20 mouse cellular contexts compared by ENCODE assay signal in the genomic region with DNA sequence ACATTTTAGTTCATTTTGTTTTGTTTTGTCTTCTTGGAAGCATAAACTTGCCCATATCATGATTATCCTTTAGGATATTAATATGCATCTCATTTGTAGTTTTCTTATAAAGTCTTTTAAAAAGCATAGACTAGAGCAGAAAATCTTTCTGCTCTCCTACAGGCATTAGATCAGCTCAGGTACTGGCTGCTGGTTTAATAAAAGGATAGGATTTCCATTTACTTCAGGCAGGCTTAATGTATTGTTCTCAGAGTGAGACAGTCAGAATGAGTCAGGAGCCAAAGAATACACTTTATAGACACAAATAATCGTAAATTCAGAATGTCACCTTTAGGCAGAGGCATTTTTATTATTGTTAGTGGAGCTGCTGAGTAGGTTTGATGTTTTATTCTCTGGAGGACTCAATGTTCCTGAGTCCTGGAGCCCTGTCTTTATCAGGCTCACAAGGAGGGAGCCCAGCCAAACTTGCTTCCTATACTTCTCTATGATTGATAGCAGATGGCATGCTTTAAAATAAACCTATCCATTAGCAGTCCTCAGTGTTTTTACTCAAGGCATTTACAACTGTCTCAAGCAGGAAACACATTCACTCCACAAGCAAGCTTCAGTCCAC.
A peak's percentile ranks its signal among the peaks of the same experiment; 100 is the strongest.
DNase-seq lines count a peak whose midpoint lies in the region; ATAC-seq and TF ChIP-seq lines count a peak whose summit lies in the region.
"Had no signal": no experiment of that assay in that cellular context is flagged by ENCODE, and none has a peak within 500 bp of the region (broad histone marks: within the 10 kb centered on the region; RNA-seq: fewer than 3 reads in every experiment).

No protein-coding gene starts in this region.

- H3K36me3 ChIP-seq in limb, embryonic 12.5 days = no peaks in the 10 kb centered on the region
- no peaks in the 10 kb centered on the region for H3K36me3 ChIP-seq in limb, embryonic 10.5 days
- H3K36me3 ChIP-seq in thymus, adult 2 months (ENCODE audit: control insufficient read depth, insufficient read depth, low read length) = no peaks in the 10 kb centered on the region
- H3K36me3 ChIP-seq: forebrain, embryonic 15.5 days; limb, embryonic 15.5 days; midbrain, embryonic 12.5 days had no signal

- no peaks in the 10 kb centered on the region for H3K9me3 ChIP-seq in limb, embryonic 12.5 days
- H3K9me3 ChIP-seq in limb, embryonic 10.5 days (replicated peaks) = no peaks in the 10 kb centered on the region
- H3K9me3 ChIP-seq: forebrain, embryonic 15.5 days; limb, embryonic 15.5 days; midbrain, embryonic 12.5 days had no signal

- no peak overlapping the region for H3K27ac ChIP-seq in limb, embryonic 12.5 days
- H3K27ac ChIP-seq in limb, embryonic 10.5 days = no peak overlapping the region
- no peak overlapping the region for H3K27ac ChIP-seq in thymus, adult 2 months (ENCODE audit: control insufficient read depth, insufficient read depth, low read length)
- H3K27ac ChIP-seq: forebrain, embryonic 15.5 days; left cerebral cortex, adult 2 months; limb, embryonic 15.5 days; midbrain, embryonic 12.5 days had no signal

- H3K27me3 ChIP-seq in limb, embryonic 12.5 days = no peaks in the 10 kb centered on the region
- no peaks in the 10 kb centered on the region for H3K27me3 ChIP-seq in limb, embryonic 10.5 days (ENCODE audit: low read depth, poor library complexity, severe bottlenecking)
- H3K27me3 ChIP-seq in thymus, adult 2 months (ENCODE audit: control insufficient read depth, insufficient read depth, low read length) = no peaks in the 10 kb centered on the region
- H3K27me3 ChIP-seq: forebrain, embryonic 15.5 days; limb, embryonic 15.5 days; midbrain, embryonic 12.5 days had no signal

- no peak overlapping the region for H3K9ac ChIP-seq in limb, embryonic 12.5 days (replicated peaks)
- H3K9ac ChIP-seq: forebrain, embryonic 15.5 days; limb, embryonic 15.5 days; midbrain, embryonic 12.5 days had no signal

- H3K4me1 ChIP-seq in limb, embryonic 12.5 days (replicated peaks) = peaks cover 14% of the 10 kb centered on the region
- peaks cover 13% of the 10 kb centered on the region for H3K4me1 ChIP-seq in limb, embryonic 10.5 days
- no peaks in the 10 kb centered on the region for H3K4me1 ChIP-seq in thymus, adult 2 months (replicated peaks; ENCODE audit: control insufficient read depth, insufficient read depth, low read length)
- H3K4me1 ChIP-seq: midbrain, embryonic 12.5 days had no signal

- no peak for TF ChIP-seq CTCF in thymus, adult 2 months (IDR thresholded peaks at IDR 0.05; ENCODE audit: borderline replicate concordance, control insufficient read depth, extremely low read depth, insufficient read depth, low read length, poor library complexity)

- no peak overlapping the region for H3K4me3 ChIP-seq in limb, embryonic 12.5 days (replicated peaks)
- no peak overlapping the region for H3K4me3 ChIP-seq in limb, embryonic 10.5 days
- H3K4me3 ChIP-seq in thymus, adult 2 months (ENCODE audit: control insufficient read depth, insufficient read depth, low read length) = no peak overlapping the region
- H3K4me3 ChIP-seq: forebrain, embryonic 15.5 days; left cerebral cortex, adult 2 months; limb, embryonic 15.5 days; midbrain, embryonic 12.5 days; myocyte had no signal

- WGBS in limb, embryonic 12.5 days = 53% methylated on average over 1 of the region's 1 CpGs
- WGBS in limb, embryonic 10.5 days = 67% methylated on average over 1 of the region's 1 CpGs
- WGBS in thymus, adult 2 months = 86% methylated on average over 1 of the region's 1 CpGs

- DNase-seq in embryo, embryonic 10 days (ENCODE audit: low spot score) = peak; percentile 9
- DNase-seq in embryo, embryonic 9.5 days (ENCODE audit: extremely low spot score) = no peak
- DNase-seq in limb, embryonic 10.5 days (ENCODE audit: low spot score) = no peak
- peak; percentile 17 for DNase-seq in MN1 (ENCODE audit: low spot score)
- peak; percentile 12 for DNase-seq in forelimb bud, embryonic 11.5 days (ENCODE audit: low read depth, low spot score)
- no peak for DNase-seq in thymus, adult 2 months
- DNase-seq in yolk sac, embryonic 10.5 days (ENCODE audit: low spot score) = no peak
- DNase-seq: adrenal gland, postnatal 10 days; heart, postnatal 4 days; kidney, adult 18-20 months; lung, adult 2 months; retina, postnatal 1 day; thymus, postnatal 4 days had no signal

- H3K4me2 ChIP-seq in limb, embryonic 12.5 days = no peak overlapping the region
- H3K4me2 ChIP-seq: forebrain, embryonic 15.5 days; limb, embryonic 15.5 days; midbrain, embryonic 12.5 days had no signal

- no peak for TF ChIP-seq POLR2A in thymus, adult 2 months (IDR thresholded peaks at IDR 0.05; ENCODE audit: control insufficient read depth, extremely low read depth, insufficient read depth, low read length, poor library complexity)

- ATAC-seq in limb, embryonic 12.5 days (ENCODE audit: insufficient number of reproducible peaks, insufficient read depth, low FRiP score, low TSS enrichment, low read depth) = peak; percentile 76
- ATAC-seq: forebrain, embryonic 15.5 days; hindbrain, embryonic 16.5 days had no signal

Comparison
In these comparisons a context has a peak if more than half of its experiments do, and no peak if none do; other contexts are left out.
1. DNase-seq: peak in embryo, embryonic 10 days (single experiment), MN1 (single experiment) and forelimb bud, embryonic 11.5 days (single experiment); none in embryo, embryonic 9.5 days (single experiment), limb, embryonic 10.5 days (single experiment), thymus, adult 2 months (single experiment) and yolk sac, embryonic 10.5 days (single experiment).